Mouse (Mus musculus) mouse embryonic stem cell (cell line): ENCODE results near the gene Gm20388.

Experiments used
- in situ Hi-C, 2 experiments: fragments of 300-500 bp; cut with MboI; formaldehyde crosslinking; loops; 1 replicate in 1 of 2; 3 replicates in 1 of 2; pipeline ENCODE4 v1.14.3; 2019 to 2020; ENCODE audit warnings: low sequenced_read_pairs in 2 of 2, low pct_unique_long_range_greater_than_20kb in 1 of 2, mixed read lengths in 1 of 2; ENCODE audit not compliant: unreplicated experiment in 1 of 2

The Gm20388 gene

DNA sequence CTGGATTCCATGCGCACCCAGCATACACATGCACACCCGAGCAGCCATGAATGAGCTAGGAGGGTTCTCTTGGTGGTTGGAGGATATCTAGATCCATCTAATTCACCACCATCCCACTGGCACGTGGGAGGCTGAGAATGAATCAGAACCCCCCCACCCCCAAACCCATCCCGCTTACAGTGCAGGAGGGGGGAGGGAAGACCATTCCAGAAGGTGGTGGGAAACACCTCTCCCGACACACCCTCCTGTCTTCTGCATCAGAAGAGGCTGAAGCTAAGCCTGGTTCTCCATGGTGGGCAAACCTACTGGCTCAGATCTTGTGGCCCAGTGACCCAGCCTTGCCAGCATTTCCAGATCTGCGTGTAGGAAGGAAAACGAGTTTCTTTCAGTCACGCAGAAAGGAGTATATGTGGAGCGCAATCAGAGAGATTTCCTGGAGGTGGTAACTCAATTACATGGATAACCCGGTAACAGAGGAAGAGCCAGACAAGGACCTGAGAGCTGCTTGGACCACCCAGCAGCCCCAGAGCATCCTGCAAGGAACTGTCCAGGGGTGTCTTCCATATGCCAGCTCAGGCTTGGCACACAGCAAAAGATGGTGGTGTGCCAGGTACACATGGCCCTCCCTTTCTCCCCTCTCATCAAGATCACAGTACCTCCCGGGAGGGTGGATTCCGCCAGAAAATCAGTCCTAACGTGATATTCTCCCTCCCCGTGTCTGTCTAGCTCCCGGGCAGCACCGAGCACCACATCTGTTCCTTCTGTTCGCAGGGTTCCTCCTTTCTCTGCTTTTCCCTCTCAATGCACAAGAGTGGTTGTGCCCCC lies 2765.2 kb downstream of the Gm20388 start:
- in situ Hi-C loops = no loop called here

DNA sequence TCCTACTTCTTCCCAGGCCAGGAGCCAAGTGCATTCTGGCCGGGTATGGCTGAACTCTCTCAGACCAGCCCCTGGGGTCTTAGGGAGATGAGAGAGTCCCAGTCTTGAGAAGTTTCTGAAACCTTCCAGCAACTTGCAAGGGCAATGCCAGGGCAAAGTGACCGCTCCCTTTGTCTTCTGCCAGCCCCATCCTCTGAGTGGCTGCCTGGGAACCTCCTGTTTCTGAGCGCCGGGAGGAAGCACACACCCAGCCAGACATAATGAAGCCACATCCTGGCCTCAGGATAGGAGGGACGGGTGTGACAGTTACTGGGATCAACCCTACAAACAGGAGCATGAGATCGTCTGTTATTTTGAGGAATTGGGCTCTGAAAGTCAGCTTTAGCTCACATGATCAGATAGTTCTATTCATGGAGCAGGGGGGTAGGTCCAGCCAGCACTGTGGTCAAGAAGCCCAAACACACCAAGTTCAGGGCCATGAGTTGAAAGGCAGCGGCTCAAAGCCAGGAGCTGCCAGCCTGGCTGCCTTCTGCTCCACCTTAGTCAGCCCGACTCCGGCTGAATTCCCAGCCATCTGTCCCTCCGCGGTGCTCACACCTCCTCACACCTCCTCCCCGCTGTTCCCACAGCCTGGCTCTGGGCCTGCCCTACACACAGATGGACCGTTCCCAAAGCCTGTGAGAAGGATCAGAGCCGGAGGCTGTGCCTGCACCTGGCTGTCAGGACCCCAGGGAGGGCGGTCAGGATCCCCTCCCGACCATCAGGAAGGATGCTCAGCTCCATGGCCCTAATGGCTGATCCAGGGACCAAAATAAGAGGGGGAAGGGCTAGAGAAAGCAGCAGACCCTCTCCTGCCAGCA lies 2766.2 kb downstream of the Gm20388 start:
- in situ Hi-C loops = no loop called here

DNA sequence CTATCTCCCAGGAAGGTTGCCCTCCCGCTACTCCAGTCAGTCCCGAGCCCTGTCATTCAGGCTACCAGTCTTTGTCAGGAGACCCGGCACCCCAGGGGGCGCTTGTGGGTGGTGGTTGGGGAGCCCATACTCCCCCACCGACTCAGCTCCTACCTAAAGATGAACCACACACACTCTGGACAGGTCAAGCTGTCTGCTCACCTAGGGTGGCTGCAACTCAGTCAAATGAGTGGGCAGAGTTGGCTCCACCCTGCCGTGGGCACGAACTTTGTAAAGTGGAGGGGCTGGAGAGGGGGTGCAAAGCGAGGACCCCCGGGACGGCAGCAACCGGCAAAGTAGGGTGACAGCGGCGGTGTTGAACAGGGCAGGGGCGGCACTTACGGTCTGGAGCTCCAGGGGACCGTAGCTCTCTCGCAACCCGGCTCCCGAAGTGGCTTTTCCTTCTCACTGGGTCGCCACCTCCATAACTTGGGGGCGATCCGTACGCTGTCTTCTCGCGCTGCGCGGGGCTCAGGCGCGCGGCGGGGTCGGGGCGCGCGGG lies 2766.9 kb downstream of the Gm20388 start:
- in situ Hi-C loops = no loop called here

DNA sequence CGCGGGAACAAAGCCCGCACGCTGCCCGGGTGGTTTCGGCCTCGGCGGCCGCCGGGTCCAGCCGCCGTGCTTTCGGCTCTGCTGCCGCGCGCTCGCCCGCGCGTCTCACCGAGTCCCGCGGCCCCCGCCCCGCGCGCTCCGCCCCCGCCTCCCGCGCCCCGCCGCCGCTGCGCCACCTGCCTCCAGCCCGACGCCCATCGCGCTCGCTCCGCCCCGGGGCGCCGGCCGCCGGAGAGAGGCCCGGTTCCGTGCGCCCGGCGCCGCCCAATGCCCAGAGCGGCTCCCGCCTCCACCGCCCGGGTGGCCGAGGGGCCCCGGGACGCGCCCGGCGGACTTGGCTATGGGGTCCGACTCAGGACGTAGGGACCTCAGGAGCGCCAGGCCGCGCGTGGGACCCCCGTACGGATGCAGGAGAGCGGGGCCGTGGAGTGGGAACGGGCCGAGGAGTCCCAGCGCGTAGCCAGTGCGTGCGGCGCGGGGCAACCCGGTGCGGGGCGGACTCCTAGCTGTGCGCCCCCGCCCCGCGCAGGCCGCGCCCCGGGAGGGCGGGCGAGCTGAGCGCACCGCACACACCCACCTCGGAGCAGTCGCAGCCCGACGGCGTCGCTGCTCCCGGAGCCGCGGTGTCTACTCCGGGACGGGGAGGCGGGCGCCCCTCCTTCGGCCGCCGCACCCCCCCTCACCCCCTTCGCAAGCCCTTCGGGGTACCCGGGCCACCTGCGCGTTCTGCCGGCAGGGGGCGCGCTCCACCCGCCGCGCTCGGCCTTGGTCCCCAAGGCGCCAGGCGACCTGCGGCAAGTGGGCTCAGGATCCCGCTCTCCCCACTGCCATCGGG lies 2767.6 kb downstream of the Gm20388 start:
- in situ Hi-C loops = no loop called here

DNA sequence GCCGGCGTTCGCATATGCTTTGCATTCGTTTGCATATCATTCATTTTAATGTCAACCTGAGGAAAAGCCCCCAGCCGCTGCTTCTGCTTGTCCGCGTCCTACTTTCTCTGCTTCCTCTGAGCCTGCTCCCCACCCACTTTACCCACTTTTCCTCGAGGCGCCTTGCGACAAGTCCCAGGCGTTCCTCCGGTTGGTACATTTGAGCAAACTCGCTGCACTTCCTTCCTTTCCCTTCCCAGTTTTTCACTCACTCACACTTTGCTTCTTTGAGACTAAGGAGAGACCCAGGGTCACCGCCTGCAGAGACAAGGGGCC lies 2768.2 kb downstream of the Gm20388 start:
- in situ Hi-C loops = no loop called here

DNA sequence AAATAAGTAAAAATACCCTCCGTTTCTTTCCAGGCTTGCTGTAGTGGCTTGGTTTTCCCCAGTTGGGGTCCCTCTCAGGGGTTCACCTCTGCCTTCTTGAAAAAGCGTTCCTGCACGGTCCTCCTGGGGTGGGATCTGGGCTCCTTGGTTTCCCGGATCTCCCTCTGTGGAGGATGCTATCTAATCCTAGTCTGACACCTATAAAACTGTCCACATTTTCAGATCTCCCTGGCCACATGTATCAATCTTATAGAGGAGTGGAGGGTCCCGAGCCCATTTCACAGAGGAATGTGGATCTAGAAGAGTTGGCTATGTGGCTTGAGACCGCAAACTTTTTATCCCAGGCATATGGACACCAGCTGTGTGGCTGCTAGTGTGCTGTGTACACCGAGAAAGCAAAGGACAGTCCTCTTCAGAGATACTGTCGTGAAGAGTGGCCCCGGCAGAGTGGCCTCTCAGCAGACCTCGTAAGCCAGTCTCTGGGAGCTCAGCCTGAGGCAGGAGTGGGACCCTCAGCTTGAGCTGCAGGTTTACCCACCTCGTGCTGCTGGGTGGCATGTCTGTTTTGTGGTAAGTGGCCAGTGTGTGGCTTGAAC lies 2768.8 kb downstream of the Gm20388 start:
- in situ Hi-C loops = no loop called here

DNA sequence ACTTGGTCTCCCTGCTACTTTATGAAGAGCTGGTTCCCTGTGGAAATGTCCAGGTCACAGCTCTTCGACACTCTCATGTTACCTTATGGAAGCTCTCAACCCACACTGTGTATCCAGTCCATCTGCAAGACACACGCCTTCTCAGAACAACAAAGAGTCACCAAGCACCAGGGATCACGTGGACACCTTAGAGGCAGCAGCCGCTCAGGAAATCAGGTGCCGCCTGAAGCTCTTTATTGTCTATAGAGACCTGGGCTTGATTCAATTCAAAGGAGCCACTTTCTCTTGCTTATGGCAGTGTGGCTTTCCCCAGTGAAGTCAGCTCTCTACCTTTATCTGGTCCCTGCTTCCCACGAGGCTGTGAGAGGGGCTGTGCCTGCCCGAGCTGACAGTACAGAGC lies 2769.5 kb downstream of the Gm20388 start:
- in situ Hi-C loops = no loop called here

DNA sequence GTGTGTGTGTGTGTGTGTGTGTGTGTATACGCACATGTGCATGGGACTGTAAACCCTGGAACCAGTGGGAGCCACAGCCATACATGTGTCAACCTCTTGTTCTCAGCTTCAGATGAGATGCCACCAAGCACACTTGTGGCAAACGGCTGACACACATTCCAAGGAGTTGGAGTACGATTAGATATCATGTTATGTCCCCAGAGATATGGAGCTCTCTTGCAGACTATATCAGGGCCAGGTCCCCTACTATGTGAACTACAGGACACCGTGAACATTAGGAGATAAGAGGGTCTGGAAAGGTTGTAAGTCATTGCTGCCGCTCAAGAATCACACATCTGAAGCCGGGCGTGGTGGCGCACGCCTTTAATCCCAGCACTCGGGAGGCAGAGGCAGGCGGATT lies 2772.2 kb downstream of the Gm20388 start:
- in situ Hi-C loops = no loop called here

DNA sequence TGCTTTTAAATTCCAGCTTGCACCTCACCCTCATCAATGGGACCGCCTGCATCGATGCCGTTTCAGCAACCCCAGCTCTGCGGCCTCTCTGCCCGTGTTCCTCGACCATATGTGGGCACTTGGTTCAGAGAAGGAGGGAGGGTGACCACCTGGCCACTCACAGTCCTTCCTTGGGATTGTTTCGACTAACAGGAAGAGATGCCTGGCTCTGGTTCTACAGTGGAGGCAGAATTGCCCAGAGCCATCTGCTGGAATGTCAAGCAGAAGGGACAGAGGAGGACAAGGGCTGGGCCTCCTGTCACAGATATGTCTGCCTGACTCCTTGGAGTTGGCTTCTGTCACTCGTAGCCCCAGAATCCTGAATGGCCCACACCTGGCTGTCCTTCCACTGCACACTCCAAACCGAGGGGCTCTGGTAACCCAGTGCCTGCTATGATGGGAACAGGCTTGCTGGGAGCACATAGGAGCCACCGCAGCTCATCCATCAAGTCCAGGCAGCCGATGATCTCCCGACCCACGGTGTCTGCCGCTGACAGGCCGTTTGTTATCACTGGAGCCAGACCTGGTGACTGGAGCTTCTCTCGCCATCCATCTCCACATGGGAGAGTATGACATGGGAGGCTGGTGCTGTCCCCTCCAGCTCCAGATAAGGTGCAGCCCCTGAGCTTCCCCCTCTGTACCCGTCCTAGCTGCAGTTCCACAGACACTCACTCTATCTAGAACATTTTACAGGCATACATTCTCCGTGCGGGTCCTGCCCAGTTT lies 2774.6 kb downstream of the Gm20388 start:
- in situ Hi-C loops = no loop called here

DNA sequence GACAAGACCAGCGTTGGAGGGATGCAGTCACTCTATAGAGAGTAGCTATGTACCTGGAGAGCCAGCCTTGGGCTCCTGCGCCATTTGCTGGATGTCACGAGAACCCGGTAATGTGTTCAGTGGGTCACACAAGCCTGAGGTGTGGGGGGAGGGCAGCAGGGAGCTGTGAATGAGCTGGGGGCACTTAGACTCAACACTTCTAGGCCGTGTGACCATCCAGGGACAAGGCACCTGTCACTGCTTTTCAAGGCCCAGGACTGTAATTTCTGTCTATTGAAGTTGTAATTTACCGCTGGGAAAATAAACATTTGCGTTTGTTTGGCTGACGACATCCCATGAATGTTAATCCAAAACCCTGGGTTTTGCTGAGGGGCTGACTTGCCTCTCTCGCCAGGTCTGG lies 2776.2 kb downstream of the Gm20388 start:
- in situ Hi-C loops = no loop called here

DNA sequence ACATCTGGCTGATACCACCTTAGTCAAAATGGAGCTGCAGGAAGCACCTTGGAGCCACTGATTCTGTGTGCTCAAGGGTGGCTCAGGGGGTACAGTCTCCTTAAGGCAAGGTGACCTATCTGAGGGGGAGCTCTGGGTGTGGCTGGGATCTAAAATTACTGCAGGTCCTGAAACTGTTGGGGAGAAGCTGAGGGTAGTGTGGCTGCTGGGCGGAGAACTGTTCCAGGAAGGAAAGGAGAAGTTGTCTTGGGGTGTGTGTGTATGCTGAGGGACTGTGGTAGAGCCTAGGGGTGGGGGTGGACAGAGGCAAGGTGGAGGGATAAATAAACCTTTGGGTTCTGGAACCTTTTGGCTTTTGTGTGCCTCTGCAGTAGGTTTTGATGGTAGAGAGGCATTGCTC lies 2778.7 kb downstream of the Gm20388 start:
- in situ Hi-C loops = no loop called here

DNA sequence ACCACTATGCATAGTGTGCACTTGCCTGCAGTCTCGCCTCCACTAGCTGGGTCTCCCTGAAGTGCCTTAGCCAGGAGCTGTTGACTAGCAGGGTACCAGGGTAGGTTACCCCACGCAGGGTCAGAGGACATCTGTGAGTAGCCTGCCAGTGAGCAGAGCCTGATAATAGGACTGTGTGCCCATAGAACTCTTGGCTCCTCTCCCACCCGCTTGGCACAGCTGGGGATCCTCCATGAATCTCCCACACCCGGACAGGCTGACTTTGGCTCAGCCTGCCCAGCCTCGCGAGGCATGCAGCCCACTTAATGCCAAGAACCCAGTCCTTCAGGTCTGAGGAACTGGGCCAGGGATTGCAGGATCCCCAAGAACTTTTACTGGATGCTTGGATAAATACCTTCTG lies 2780.4 kb downstream of the Gm20388 start:
- in situ Hi-C loops = no loop called here

DNA sequence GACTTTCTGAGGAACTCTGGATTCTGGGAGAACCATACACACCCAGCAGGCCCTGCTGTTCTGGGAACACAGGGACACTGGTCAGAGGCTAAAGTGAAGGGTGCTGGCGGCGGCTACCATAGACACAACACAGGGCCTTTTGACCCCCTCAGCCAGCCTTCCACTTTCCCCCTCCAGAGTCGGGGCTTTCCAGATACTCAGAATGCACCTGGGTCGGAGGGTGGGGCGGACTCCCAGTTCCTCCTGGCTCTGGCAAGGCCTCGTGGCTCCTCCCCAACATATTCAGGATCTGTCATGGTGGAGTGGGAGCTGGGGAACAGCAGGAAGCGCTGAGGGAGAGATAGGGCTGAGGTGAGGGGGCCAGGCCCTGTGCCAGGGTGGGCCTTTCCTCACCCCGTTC lies 2781.5 kb downstream of the Gm20388 start:
- in situ Hi-C loops = no loop called here

DNA sequence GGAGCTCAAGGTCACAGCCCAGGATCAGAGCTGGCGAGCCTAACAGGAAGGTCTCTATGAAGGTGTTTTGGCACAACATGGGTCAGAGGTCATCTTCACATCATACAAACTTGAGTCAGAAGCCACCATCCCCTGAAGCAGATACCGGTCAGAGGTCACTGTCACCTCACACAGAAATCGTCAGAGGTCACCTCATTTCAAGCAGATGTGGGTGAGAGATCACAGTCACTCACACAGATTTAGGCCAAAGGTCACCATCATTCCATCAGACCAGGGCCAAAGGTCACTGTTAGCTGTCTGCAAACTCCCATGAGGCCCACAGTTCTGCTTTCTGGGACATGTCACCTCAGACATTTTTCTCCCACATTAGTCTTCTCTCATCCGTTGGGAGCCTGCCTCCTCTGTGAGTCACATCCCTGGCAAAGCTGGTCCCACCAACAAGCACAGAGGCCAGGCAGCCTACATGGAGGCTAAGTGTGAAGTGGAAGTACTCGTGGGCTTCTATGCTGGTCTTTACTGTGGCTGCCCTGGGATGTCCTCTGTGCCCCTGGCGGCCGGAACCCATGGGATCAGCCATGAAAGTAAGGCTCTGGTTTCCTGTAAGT lies 2784.9 kb downstream of the Gm20388 start:
- in situ Hi-C loops = no loop called here

DNA sequence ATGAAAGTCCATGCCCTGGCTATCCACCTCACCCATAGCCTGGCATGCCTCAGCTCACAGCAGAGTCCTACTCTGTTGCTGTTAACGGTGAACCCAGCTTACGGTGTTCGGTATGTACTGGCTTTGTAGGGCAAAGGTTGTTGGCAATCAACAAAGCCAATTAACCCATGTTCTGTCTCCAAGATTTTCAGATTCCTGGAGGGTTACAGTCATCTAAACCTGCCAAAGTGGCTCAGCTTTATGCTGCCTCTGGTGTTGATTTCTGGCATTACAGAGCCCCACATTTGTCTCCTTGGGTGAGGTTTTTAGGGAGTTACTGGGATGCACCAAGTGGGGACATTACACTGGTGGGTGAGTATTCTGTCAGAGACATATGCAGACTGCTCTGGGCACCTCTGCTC lies 2786.5 kb downstream of the Gm20388 start:
- in situ Hi-C loops = no loop called here

DNA sequence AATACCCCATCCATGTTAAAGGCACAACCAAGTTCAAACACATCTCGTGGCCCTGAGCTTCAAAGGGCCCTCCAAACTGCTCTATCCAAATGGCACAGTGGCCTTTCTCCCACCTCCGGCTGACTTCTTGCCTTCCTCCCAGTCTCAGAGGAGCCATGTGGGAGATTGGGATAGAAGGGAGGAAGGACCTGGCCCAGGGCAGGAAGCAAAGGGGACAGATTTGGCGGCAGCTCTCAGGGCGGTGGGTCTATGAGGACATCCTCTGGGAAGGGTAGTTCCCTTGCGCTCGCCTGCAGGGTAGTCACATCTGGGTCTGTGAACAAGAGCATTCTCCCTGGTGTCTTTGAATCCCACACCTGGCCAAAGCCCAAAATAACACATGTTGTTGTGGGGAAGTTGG lies 2786.9 kb downstream of the Gm20388 start:
- in situ Hi-C loops = no loop called here

DNA sequence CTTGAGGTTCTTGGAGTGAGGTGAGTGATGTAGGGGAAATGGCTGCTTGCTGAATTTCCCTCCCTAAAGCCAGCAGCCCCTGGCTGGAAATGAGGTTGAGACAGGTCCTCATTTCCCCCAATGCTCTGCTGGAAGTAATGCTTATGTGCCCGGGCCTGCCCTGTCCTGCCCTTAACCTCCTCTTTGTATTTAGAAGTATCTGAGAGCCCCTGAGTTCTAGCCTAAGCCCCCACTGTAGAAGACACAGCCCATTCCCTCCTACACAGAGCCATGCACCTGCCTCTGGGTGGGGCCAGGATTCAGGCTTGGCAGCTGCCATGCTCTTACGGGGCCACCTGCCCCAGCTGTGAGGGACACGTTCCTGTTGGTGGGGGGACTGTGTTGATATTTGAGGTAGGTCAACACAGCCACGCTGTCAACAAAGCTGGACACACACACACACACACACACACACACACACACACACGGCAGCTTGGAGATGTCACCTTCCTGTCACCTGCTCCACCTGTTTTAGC lies 2787.7 kb downstream of the Gm20388 start:
- in situ Hi-C loops = no loop called here
